In the genomic region with DNA sequence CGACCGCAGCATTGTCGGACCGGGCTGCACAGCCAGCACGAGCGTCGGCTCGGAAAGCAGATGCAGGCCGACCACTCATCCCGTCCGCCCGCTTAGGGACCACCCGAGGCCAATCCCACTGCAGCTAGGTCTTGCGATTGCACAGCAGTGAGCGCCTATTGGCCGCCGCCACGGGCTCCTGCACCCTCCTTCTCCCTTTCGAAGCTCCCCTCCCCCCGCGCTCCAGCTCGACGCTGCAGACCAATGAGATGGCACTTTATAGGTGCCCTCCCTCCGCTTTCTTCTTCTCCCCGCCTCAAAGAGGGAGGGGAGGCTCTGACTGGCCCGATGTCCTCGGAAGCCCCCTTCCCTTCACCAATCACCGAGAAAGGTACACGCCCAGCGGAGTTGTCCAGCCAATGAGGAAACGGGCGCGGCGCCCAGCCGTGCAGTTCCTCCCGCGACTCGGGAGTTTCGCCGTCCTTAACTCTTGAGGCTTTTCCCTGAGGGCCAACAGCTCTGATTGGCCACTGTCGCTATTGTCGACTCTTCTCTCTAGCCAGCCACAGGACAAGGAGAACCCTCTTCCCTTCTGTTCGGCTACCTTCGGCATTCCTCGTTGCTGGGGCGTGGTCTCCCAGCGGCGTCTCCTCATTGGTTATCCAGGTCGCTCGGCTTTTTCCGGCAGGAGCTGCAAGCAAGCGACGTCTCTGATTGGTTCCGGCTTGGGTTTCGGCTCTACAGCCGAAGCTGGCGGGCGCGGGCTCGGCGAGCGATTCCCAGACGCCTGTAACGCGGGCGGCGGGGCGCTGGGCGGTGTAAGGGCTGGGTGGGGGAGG, we compare ENCODE assay signal across 8 mouse cellular contexts. TPM values are rescaled to one million over a fixed set of nuclear protein-coding genes. Genes with fewer than 3 reads are reported as not detected.
A peak's percentile ranks its signal among the peaks of the same experiment; 100 is the strongest.
DNase-seq lines count a peak whose midpoint lies in the region; ATAC-seq lines count a peak whose summit lies in the region.

A gene (plus strand): TSS at position 373 of the 818 bp plus-strand sequence.

- WGBS in lung, embryonic 16.5 days = under 1% methylated on average over 67 of the region's 69 CpGs

- no peaks in the 10 kb centered on the region for H3K27me3 ChIP-seq in lung, embryonic 16.5 days (ENCODE audit: control insufficient read depth, insufficient read depth, low read depth, low read length)

- H3K36me3 ChIP-seq in lung, embryonic 16.5 days (ENCODE audit: control insufficient read depth, insufficient read depth, low read length) = no peaks in the 10 kb centered on the region

- H3K9me3 ChIP-seq in lung, embryonic 16.5 days (ENCODE audit: control insufficient read depth, low read length) = no peaks in the 10 kb centered on the region

- DNase-seq in MEL-GATA-1-ER (ENCODE audit: extremely low read depth, low read depth) = peak; percentile 98
- DNase-seq in cerebellum, adult 8-10 months = peak; percentile 99
- DNase-seq in forelimb bud, embryonic 11.5 days (ENCODE audit: low read depth, low spot score) = peak; percentile 99
- peak; percentile 99 for DNase-seq in layer of hippocampus, adult 9-10 months (ENCODE audit: low spot score)
- DNase-seq in ovary, postnatal 10 days (ENCODE audit: low spot score) = peak; percentile 99
- DNase-seq in thymus, postnatal 10 days (ENCODE audit: low spot score in 2 of 2) = peak; percentile 97 to 100

- peak within 1 kb of the TSS; percentile 99 for H3K9ac ChIP-seq in lung, embryonic 16.5 days (ENCODE audit: low read length)

- peaks cover 17% of the 10 kb centered on the region for H3K4me1 ChIP-seq in lung, embryonic 16.5 days (replicated peaks; ENCODE audit: control insufficient read depth, insufficient read depth, low read length)

- peak within 1 kb of the TSS; percentile 100 for H3K27ac ChIP-seq in lung, embryonic 16.5 days (ENCODE audit: low read length)

- ATAC-seq in hematopoietic stem cell, adult 5-6 weeks (replicated peaks in 1 of 2; ENCODE audit: insufficient read depth in 1 of 2, low FRiP score in 2 of 2, low TSS enrichment in 1 of 2, low read depth in 1 of 2, poor library complexity in 2 of 2, severe bottlenecking in 2 of 2) = peak; percentile 85 to 86
- ATAC-seq in lung, embryonic 16.5 days (ENCODE audit: low read depth) = peak; percentile 94

- H3K4me3 ChIP-seq in lung, embryonic 16.5 days (ENCODE audit: low read length) = peak within 1 kb of the TSS; percentile 96

- peak within 1 kb of the TSS; percentile 88 for H3K4me2 ChIP-seq in lung, embryonic 16.5 days (ENCODE audit: low read depth, low read length)

RNA-seq across cellular contexts. Expression of the gene that starts here (rescaled TPM):
- 39.0 and 55.7 TPM in 2 replicates for total RNA-seq in hematopoietic stem cell, adult 5-6 weeks (2017)
- polyA plus RNA-seq in lung, embryonic 16.5 days (2015; fragmentation: Nextera tagmentation; extraction: Ambion mirVana) = 44.5 and 47.3 TPM in 2 replicates

Comparison
In these comparisons a context has a peak if more than half of its experiments do, and no peak if none do; other contexts are left out.
1. Peak in every context shown above with its lines: DNase-seq, ATAC-seq, H3K4me3 ChIP-seq and H3K27ac ChIP-seq.